Mouse (Mus musculus) E14TG2a.4 (cell line): Measurements from ENCODE around the gene Nrgn.
A peak's percentile ranks its signal among the peaks of the same experiment; 100 is the strongest.

ENCODE experiments used
- H3K27me3 ChIP-seq: 2 replicates; pipeline ENCODE4 v1.6.1; 2014; ENCODE audit warnings: low read length, control low read depth; ENCODE audit not compliant: insufficient read depth
- H3K36me3 ChIP-seq: 2 replicates; pipeline ENCODE4 v1.6.1; 2014; ENCODE audit warnings: low read length, control low read depth; ENCODE audit not compliant: insufficient read depth
- H3K4me1 ChIP-seq: replicated peaks from 2 replicates; pipeline ENCODE4 v1.6.1; 2014; ENCODE audit warnings: low read depth, low read length, control low read depth
- H3K4me3 ChIP-seq: replicated peaks from 2 replicates; pipeline ENCODE4 v1.5.1; 2014; ENCODE audit warnings: mild to moderate bottlenecking, low read length
- H3K9me3 ChIP-seq: 2 replicates; pipeline ENCODE4 v1.6.1; 2014; ENCODE audit warnings: low read length, control low read depth
- CTCF ChIP-seq: conservative IDR thresholded peaks from 2 replicates; pipeline ENCODE4 v1.5.1; 2014; ENCODE audit warnings: low read length
- NANOG ChIP-seq: IDR thresholded peaks from 2 replicates; pipeline ENCODE4 v1.6.1; 2014; ENCODE audit warnings: borderline replicate concordance, low read length, mixed read lengths
- POU5F1 ChIP-seq: IDR thresholded peaks from 2 replicates; pipeline ENCODE4 v1.6.1; 2014; ENCODE audit warnings: low read length, borderline replicate concordance

Gene Nrgn

DNA sequence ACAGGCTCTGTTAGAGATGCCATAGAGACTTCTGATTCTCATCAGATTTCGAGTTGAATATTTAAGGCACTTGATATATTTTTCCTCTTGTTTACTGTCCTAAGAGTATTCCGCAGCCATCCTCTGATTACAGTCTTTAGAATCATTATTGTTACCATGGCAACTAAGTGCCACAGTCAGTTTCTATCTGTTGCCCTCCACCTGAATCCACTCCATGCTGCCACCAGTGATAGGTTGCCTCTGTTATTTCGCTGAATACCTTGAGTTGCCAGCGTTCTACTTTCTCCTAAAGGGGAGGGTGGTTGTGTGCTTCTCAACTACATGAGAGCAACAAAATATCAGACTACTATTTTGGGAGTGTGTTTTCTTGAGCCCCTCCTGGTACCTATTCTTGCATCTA lies 34.0 kb upstream of the Nrgn start:
- no peaks in the 10 kb centered on the region for H3K9me3 ChIP-seq
- no peak overlapping the region for H3K4me3 ChIP-seq
- no peak for TF ChIP-seq POU5F1
- no peak for TF ChIP-seq NANOG
- no peak for TF ChIP-seq CTCF
- H3K4me1 ChIP-seq: no peaks in the 10 kb centered on the region
- H3K36me3 ChIP-seq: no peaks in the 10 kb centered on the region
- no peaks in the 10 kb centered on the region for H3K27me3 ChIP-seq

DNA sequence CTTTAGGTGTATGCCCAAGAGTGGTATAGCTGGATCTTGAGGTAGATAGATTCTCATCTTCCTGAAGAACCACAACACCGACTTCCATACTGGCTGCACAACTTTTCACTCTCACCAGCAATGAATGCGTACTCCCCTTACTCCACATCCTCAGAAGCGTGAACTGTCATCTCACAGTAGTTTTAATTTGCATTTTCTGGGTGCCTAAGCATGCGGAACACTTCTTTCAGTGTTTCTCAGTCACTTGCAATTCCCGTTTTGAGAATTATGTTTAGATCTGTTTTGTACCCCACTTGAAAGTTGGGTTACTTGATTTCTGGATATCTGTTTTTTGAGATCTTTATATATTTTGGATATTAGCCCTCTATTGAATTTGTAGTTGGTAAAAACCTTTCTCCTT lies 30.9 kb upstream of the Nrgn start:
- Histone ChIP-seq H3K4me3 (no peak overlapping the region), H3K4me1 (no peaks in the 10 kb centered on the region), H3K27me3 (no peaks in the 10 kb centered on the region), H3K9me3 (no peaks in the 10 kb centered on the region), H3K36me3 (no peaks in the 10 kb centered on the region)
- TF ChIP-seq POU5F1 (no peak), CTCF (no peak), NANOG (no peak)

DNA sequence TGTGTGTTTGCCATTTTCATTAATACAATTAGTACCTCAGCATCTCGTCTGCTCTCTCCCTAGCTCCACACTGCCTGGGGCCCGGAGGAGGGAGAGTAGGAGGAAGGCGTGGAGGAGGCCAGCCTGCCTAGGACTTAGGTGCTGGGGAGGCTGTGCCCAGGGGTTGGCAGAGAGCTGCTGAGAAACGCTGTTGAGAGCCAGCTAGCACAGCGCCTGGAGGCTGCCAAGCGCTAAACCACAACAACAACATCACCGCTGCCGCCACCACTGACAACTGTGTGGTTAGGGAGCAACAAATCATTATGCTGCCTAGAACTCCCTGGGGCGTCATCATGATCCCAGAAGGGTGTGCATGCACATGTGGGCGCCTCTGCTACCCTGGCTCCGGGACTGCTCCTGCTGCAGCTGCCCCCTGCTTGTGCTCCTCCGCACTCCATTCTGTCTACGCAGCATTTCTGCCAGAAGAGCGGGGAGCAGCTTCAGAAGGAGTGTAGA lies 23.8 kb upstream of the Nrgn start:
- Histone ChIP-seq H3K9me3 (no peaks in the 10 kb centered on the region), H3K27me3 (peaks cover 9% of the 10 kb centered on the region), H3K4me1 (peaks cover 8% of the 10 kb centered on the region), H3K4me3 (peak overlapping the region; percentile 59), H3K36me3 (no peaks in the 10 kb centered on the region)
- TF ChIP-seq POU5F1 (no peak), CTCF (no peak), NANOG (no peak)

DNA sequence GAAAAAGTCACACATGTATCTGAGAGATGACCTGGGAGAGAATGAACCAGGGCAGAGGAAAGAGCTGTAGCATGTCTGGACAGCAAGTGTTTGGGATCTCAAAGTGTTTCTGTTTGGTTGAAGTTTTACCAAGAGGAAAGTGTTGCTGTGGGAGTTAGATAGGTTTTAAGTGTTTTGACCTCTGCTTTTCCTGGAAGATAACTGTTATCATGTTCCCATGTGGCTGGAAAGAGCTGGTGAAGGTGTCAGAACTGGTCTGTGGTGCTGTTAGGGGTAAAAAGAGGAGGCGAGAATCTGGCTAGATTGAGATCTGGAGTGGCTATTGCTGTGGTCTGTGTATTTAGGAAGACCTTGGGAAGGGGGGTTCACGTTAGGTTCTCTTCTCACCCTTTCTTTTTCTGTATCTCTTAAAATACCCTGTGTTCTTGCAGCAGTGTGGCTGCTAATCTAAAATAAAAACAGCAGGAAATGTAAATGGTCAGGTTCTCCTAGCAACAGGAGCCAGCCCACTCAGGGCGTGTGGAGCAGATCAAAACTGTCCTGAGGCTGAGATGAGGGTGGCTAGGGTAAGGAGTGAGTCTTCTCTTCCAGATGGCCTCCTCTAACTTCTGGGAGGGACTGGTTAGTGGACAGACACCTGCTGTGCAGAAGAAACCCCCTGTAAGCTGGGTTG lies 19.6 kb upstream of the Nrgn start:
- peaks cover 8% of the 10 kb centered on the region for H3K4me1 ChIP-seq
- H3K36me3 ChIP-seq: no peaks in the 10 kb centered on the region
- H3K4me3 ChIP-seq: no peak overlapping the region
- no peak for TF ChIP-seq NANOG
- TF ChIP-seq CTCF: no peak
- no peak for TF ChIP-seq POU5F1
- peaks cover 23% of the 10 kb centered on the region for H3K27me3 ChIP-seq
- no peaks in the 10 kb centered on the region for H3K9me3 ChIP-seq

DNA sequence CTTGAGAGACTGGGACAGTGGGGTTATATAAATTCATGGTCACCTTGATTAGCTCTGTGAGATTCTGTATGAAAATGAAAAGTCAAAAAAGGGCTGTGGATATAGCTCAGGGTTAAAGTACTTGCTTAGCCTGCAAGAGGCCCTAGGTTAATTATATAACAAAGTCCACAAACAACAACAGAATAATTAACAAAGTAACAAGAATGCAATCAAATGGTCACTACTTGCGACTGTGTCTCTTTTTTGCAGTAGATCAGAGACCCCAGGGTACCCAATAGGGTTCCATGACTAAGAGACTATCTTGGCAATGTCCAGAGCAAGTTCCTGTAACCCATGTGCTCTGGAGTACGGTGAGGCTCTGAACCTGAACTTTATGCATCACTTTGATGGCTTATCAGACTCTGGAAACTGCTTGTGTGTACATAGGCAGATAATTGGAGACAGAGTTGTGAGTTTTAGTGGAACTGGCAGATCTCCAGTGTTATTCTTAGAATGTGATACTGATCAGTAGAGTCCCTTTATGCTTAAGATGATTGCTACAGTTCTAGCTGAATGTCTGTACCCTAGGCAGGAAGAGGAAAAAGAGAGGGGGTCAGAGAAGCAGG lies 16.6 kb upstream of the Nrgn start:
- Histone ChIP-seq H3K36me3 (no peaks in the 10 kb centered on the region), H3K27me3 (peaks cover 30% of the 10 kb centered on the region), H3K4me1 (no peaks in the 10 kb centered on the region), H3K9me3 (no peaks in the 10 kb centered on the region), H3K4me3 (no peak overlapping the region)
- TF ChIP-seq CTCF (no peak), POU5F1 (no peak), NANOG (no peak)

DNA sequence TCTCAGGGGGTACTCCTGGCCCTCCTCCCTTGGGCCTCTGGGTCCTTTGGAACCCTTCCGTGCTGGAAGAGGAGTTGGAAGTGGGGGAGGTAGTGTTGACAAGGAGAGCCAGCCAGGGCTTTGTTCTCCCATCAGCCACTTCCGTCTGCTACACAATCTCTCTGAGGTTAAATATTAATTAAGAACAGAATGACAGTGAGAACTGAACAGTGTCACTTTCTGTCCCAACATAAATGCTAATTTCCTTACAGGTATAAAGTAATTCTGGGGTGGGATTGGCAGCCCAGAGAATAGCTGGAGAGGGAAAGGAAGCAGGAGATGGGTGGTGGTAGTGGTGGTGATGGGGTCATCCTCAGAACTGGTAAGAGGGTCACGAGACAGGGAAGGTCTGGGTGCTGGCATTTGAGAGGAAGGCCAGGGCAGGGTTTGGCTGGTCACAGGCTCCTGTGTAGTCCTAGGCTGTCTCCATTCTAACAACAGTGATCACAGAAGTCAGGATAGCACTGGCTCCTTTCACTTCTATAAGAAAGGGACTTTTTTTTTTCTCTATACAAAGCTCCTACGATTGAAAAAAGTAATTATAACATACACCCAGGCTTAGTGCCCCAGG lies 16.0 kb upstream of the Nrgn start:
- no peaks in the 10 kb centered on the region for H3K9me3 ChIP-seq
- H3K36me3 ChIP-seq: no peaks in the 10 kb centered on the region
- H3K4me1 ChIP-seq: no peaks in the 10 kb centered on the region
- no peak for TF ChIP-seq CTCF
- TF ChIP-seq POU5F1: no peak
- TF ChIP-seq NANOG: no peak
- no peak overlapping the region for H3K4me3 ChIP-seq
- peaks cover 30% of the 10 kb centered on the region for H3K27me3 ChIP-seq

DNA sequence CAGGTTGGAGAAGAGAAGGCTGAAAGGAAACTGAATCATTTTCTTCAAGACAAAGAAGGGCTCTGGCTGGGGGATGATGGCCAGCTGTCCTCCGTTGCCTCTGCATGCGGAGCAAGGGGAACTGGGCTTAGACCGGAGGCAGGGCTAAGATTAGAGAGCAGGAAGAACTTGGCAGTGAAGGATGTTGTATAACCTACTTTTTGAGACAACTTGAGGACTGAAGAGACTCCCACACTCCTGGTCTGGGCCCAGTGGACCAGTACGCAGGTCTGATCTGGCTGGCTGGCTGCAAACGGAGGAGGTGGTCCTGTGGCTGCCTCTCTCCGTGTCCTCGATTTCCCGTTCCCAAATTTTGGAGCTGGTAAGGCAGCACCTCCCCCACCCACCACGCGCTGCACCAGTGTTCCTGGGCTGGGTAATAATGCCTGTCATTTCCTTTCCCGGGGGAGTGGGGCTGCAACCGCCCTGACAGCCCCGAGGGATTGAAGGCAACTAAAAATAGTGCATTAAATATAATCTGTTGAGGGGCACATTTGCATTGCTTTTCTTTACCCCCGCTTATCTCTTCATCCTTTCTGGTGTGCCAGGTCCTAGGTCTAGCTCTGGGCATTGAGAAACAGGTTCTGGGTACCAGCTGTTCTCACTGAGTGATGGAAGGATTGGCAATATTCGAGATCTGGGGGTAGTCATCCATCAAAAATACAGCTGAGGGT lies 15.3 kb upstream of the Nrgn start:
- H3K36me3 ChIP-seq: no peaks in the 10 kb centered on the region
- peaks cover 30% of the 10 kb centered on the region for H3K27me3 ChIP-seq
- TF ChIP-seq CTCF: no peak
- TF ChIP-seq NANOG: no peak
- no peak for TF ChIP-seq POU5F1
- no peaks in the 10 kb centered on the region for H3K4me1 ChIP-seq
- H3K4me3 ChIP-seq: no peak overlapping the region
- H3K9me3 ChIP-seq: no peaks in the 10 kb centered on the region

DNA sequence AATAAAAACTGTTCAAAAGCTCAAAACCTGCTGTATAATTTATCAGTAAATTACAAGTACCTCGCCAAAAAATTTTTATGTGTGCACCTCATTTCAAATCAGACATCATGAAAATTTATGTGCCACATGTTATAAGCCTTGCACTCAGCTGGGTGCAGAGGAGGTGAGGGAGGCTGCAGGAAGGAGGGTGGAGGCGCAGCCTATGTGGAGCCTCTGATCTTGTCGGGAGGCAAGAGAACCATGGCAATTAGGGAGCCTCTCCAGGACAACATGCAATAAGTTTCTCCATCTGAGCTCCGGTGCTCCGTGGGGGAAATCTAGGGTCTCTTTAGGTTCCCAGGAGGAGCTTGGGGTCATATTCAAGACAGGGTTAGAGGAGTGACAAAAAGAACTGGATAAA lies 14.8 kb upstream of the Nrgn start:
- Histone ChIP-seq H3K36me3 (no peaks in the 10 kb centered on the region), H3K9me3 (no peaks in the 10 kb centered on the region), H3K27me3 (peaks cover 25% of the 10 kb centered on the region), H3K4me1 (no peaks in the 10 kb centered on the region), H3K4me3 (no peak overlapping the region)
- no peak for TF ChIP-seq NANOG
- no peak for TF ChIP-seq POU5F1
- no peak for TF ChIP-seq CTCF
